Mouse (Mus musculus) WW6 (cell line): Measurements from ENCODE around the gene Klhl20.

Source experiments
- DNase-seq: peaks from one replicate; pipeline ENCODE4 v3.0.0-alpha.2; 2013; ENCODE audit warnings: low read depth, low spot score

Klhl20 gene

DNA sequence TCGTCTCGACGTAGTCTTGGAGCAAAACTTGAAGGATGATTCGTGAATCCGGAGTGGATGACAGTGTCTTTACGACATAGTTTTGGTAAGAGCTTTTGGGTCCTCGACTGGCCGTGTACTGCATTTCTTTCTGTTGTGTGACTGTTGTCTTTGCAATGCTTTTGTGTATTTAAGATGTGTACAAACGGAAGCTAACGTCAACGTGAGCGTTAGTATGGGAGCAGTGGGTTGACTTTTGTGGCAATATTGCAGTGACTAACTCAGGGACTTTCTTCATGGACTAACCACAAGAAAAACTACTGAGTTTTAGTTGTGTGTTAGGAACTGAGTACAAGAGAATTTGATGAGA lies 60.1 kb downstream of the Klhl20 start:
- no peak for DNase-seq

DNA sequence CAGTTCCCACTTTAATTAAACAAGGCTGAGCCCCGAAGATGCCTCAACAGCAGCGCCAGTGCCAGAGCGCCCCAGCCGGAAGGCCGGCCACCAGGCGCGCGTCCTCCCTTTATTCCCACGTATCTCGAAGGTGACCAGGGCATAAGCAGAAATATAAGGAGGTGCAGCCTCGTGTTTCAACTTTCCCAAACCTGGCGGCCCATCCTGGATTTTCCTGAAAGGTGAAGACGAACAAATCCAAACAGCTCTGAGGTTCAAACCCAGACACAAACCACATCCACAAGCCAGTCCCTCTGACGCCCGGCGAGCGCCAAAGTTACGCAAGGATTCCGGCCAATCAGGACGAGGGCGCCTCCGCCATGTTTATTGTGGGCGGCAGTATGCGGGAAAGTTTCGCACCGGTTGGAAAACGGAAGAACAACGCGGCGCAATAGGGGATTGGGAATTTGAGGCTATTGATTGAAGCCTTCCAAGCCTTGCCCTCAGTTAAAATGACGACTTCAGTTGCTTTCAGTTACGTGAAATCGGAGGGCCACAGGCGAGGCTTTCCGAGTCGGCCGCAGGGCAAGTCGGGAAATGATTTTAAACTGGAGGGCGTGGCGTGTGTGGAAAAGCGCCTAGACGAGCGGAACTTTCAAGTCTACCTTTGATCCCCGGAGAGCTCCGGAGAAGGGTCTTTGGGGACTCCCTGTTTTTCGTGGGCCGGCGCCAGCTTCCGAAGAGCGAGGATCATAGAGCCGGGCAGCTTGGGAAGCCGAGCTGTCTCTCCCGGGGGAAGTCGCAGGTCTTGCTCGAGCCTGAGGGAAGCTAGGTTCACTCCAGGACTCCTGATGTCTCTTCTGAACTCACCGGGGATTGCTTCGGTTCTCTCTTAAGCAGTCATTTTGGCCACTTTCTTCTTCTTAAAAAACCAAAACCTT lies 60.7 kb downstream of the Klhl20 start, which contains the start of the genes Dars2 and Cenpl:
TSS of gene Dars2 (minus strand) at position 307 of the 920 bp plus-strand sequence.
TSS of gene Cenpl (plus strand) at position 362 of the 920 bp plus-strand sequence.
- DNase-seq: peak; percentile 88

DNA sequence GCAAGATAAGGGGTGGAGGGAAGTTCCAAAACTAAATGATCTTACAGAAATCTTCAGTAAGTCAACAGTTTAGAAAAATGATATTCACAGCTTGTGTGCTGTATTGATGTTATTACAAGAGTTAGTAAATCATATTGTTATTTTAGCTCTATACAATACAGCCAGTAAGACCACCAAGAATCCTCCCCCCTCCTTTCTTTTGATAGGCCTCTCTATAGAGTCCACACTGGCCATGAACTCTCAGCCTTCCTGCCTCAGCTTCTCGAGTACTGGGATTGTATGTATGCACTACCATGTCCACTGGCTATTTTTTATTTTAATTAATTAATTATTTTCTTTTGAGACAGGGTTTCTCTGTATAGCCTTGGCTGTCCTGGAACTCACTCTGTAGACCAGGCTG lies 68.0 kb downstream of the Klhl20 start:
- no peak for DNase-seq

DNA sequence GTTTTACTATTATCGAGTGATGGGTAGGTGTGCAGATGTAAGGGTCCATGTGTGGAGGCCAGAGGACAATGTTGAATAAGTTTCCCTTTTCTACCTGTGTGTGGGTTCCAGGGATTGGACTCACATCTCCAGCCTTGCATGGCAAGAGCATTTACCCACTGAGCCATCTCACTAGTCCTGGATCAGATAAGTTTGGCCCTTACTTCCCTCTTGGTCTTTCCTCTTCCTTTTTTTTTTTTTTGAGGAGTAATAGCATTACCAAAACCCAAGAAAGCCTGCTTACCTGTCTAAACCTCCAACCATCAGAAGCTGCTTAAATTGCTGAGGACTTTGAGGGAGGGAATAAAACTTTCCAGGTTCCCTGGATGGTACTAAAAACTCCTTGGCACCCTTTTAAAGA lies 74.1 kb downstream of the Klhl20 start:
- DNase-seq: no peak

DNA sequence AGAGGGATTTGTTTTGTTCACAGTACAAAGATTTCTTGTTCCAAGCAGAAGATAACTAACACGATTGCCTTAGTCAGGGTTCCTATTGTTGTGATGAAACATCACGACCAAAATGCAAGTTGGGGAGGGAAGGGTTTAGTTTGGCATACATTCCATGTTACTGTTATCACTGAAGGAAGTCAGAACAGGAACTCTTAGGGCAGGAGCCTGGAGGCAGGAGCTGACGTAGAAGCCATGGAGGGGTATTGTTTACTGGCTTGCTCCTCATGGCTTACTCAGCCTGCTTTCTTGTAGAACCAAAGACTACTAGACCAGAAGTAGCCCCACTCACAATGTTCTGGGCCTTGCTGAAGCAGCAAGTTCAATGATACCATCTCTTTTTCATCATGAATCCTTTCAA lies 84.3 kb downstream of the Klhl20 start:
- DNase-seq: no peak

DNA sequence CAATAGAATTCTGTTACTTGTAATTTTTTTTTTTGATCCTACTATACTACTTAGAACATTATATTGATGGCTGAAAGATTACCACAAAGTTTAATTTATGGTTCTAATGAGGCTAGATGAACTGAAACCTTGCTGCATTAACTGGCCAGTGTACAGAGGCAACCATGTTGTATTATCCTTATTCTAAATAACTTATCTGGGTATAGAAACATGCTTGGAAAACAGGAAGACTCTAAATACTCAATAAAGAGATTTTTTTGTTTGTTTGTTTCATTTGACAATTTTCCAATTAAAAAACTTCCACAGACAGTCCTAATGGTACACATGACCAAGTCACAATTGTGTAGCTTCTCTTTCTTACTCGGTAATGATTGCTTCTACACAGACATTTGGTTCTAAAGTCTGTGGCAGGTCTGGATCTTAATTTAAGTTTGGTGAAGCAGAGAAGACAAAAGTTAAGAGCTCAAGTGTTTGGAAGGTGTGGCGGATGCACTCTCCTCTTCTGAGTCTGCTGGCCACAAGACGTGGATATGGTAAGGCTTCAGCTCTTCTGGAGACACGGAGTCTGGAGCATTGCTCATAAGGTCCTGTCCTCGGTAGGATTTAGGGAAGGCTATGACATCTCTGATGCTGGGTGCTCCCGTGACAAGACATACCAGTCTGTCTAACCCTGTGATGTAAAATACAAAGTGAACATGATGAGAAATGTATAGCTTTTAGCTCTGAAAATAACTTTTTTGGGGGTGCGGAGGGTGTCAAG lies 89.9 kb downstream of the Klhl20 start:
- no peak for DNase-seq

DNA sequence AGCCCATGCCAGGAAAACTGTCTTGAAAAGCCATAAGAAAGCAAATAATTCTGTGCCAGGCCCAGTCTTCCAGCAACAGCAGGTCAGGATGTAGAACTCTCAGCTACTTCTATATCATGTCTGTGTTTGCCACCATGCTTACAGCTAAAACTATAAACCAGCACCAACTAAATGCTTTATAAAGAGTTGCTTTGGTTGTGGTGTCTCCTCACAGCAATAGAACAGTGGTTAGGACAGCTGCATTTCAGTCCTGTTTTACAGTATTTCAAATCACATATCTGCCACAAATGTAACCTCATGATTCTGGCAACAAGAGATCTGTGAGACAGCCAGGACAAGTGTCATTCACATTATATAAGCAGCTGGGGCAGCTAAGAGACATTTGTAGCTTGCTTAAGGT lies 90.5 kb downstream of the Klhl20 start:
- no peak for DNase-seq

DNA sequence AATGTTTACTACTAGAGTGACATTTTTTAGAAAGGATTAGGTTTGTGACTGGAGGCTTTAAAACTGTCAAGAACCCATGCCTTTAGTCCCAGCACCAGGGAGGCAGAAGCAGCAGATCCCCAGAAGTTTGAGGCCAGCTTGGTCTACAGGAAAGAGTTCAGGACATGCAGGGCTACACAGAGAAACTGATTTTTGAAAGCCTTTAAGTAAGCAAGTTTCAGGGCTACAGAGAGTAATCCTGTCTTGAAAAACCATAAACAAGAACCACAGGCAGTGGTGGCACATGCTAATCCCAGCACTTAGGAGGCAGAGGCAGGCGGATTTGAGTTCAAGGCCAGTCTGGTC lies 90.9 kb downstream of the Klhl20 start:
- DNase-seq: no peak

DNA sequence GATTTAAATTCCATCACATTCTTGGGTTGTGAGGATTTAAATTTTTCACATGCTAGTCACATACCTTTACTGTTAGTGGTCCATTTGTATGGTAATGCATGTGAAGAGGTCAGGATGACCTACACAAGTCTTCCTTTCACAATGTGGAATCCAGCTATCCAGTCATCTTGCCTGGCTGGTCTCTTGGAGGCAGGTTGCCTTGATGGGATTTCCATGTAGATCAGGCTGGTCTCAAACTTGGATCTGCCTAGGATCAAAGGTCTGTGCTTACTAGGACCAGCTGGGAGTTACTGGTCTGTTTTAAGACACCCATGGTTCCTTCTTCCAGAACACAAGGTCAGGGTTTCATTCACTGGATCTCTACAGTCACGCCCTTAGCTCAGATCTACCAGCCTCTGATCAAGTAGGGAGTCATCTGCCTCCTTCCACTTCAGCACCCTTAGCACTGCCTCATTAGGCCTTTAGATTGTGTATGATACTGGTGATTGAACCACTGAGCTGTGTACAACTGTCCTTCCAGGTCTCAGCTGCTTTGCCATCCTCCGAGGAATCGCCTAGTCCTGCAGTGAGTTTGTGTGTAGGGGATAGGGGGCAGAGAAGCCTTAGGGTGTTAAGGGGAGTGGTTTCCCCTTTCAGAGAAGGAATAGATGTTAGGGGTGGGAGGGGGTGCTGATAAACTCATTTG lies 91.4 kb downstream of the Klhl20 start:
- peak; percentile 81 for DNase-seq

DNA sequence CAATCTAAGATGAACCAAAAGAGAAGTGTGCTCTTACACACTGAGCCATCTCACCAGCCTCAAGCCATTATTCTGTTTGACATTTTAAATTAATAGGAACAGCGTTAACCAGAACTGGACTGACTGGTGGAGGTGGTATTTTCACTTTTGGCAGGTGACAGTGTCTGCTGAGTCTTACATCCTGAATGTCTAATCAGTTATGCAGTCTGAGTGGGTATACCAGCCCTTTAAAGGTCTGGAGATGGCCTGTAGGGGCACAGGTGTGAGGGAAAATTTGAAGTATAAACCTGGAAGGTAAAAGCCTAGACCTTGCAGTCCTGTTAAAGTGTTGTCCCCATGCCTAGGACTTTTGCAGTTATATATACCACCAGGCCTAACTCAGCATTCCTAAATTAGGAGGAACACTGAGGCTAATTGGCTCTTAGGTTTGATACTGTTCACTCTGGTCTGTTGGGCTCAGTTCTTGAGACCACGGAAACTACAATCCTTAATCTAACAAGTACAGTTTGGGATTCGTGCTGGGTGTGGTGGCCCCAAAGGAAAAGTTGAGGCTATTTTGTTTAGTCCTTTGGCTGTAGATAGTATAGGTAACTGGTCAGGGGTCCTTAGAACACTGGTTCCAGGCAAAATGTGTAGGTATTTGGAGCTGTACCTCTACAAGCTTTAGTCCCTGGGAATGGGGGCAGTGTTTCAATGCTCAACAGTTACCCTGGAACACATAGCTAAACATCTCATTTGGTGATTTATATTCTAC lies 92.2 kb downstream of the Klhl20 start:
- no peak for DNase-seq
